Mouse (Mus musculus): ENCODE data around the gene Cldn14.
"Not testable (repeated sequence)": the region's sequence is repeated elsewhere in the genome, so short reads cannot be mapped to it uniquely, and the experiment has no call there.

Gene Cldn14

GRCm38 (mm10) chr16:94008737-94009136 lies at the start of gene Cldn14:
Cldn14 (minus strand) TSS chr16:94008837.
- no peak for DNase-seq (ENCODE audit: low spot score)

GRCm38 (mm10) chr16:94055576-94055975 lies 46.9 kb upstream of the Cldn14 start:
- no peak for DNase-seq (ENCODE audit: low spot score)

- no peak for DNase-seq (ENCODE audit: low spot score)
Observed at GRCm38 (mm10) chr16:94055176-94055575, 46.5 kb upstream of the Cldn14 start.

- no peak for DNase-seq (ENCODE audit: low spot score)
Observed at GRCm38 (mm10) chr16:94050368-94050767, 41.7 kb upstream of the Cldn14 start.

- DNase-seq (ENCODE audit: low spot score) = no peak
Observed at GRCm38 (mm10) chr16:94044996-94045395, 36.4 kb upstream of the Cldn14 start.

GRCm38 (mm10) chr16:94043797-94044196 lies 35.2 kb upstream of the Cldn14 start:
- no peak for DNase-seq (ENCODE audit: low spot score)

GRCm38 (mm10) chr16:94041065-94041712 lies 32.6 kb upstream of the Cldn14 start:
- DNase-seq (ENCODE audit: low spot score) = no peak

GRCm38 (mm10) chr16:94040485-94040884 lies 31.8 kb upstream of the Cldn14 start:
- no peak for DNase-seq (ENCODE audit: low spot score)

- no peak for DNase-seq (ENCODE audit: low spot score)
Observed at GRCm38 (mm10) chr16:94038986-94039341, 30.3 kb upstream of the Cldn14 start.

GRCm38 (mm10) chr16:94038272-94038985 lies 29.8 kb upstream of the Cldn14 start:
- peak; percentile 23 for DNase-seq (ENCODE audit: low spot score)

- no peak for DNase-seq (ENCODE audit: low spot score)
Observed at GRCm38 (mm10) chr16:94037280-94037679, 28.6 kb upstream of the Cldn14 start.

- DNase-seq (ENCODE audit: low spot score) = no peak
Observed at GRCm38 (mm10) chr16:94034152-94034551, 25.5 kb upstream of the Cldn14 start.

GRCm38 (mm10) chr16:94032270-94032669 lies 23.6 kb upstream of the Cldn14 start:
- no peak for DNase-seq (ENCODE audit: low spot score)

- no peak for DNase-seq (ENCODE audit: low spot score)
Observed at GRCm38 (mm10) chr16:94023352-94024280, 15.0 kb upstream of the Cldn14 start.

- DNase-seq (ENCODE audit: low spot score) = not testable (repeated sequence)
Observed at GRCm38 (mm10) chr16:94019725-94020124, 11.1 kb upstream of the Cldn14 start.

GRCm38 (mm10) chr16:94017953-94018352 lies 9.3 kb upstream of the Cldn14 start:
- no peak for DNase-seq (ENCODE audit: low spot score)

GRCm38 (mm10) chr16:94014489-94015096 lies 6.0 kb upstream of the Cldn14 start:
- no peak for DNase-seq (ENCODE audit: low spot score)

GRCm38 (mm10) chr16:94013328-94014086 lies 4.9 kb upstream of the Cldn14 start:
- not testable (repeated sequence) for DNase-seq (ENCODE audit: low spot score)

GRCm38 (mm10) chr16:94011224-94011623 lies 2.6 kb upstream of the Cldn14 start:
- no peak for DNase-seq (ENCODE audit: low spot score)

- no peak for DNase-seq (ENCODE audit: low spot score)
Observed at GRCm38 (mm10) chr16:94010633-94011032, 2.0 kb upstream of the Cldn14 start.

- DNase-seq (ENCODE audit: low spot score) = no peak
Observed at GRCm38 (mm10) chr16:94010156-94010555, 1.5 kb upstream of the Cldn14 start.
